Mouse (Mus musculus) bone marrow, adult 2 months (tissue): Measurements from ENCODE around the gene Pde6c. TPM values are rescaled to one million over a fixed set of nuclear protein-coding genes. Genes with fewer than 3 reads are reported as not detected.

Experiments
- H3K27ac ChIP-seq: fragments of 200-500 bp; 2 replicates; pipeline ENCODE4 v1.5.1; 2012; ENCODE audit warnings: low read depth, mild to moderate bottlenecking, control low read depth, inconsistent platforms, low read length; ENCODE audit not compliant: control insufficient read depth, poor library complexity, insufficient read depth
- H3K4me1 ChIP-seq: fragments of 200-500 bp; 2 replicates; pipeline ENCODE4 v1.6.1; 2011; ENCODE audit warnings: low read length; ENCODE audit not compliant: control insufficient read depth, insufficient read depth
- H3K4me3 ChIP-seq: fragments of 200-500 bp; replicated peaks from 2 replicates; pipeline ENCODE3; 2011; ENCODE audit warnings: mild to moderate bottlenecking, low read depth, low read length, control low read depth; ENCODE audit not compliant: control insufficient read depth
- CTCF ChIP-seq: fragments of 200-500 bp; IDR thresholded peaks from 2 replicates; pipeline ENCODE4 v1.5.1; 2011; ENCODE audit warnings: low read length, control low read depth; ENCODE audit not compliant: control insufficient read depth, insufficient read depth
- POLR2A ChIP-seq: fragments of 200-500 bp; IDR thresholded peaks from 2 replicates; pipeline ENCODE4 v1.6.1; 2011; ENCODE audit warnings: low read depth, mild to moderate bottlenecking, control low read depth, low read length, borderline replicate concordance; ENCODE audit not compliant: control insufficient read depth
- WGBS: fragments of 180-500 bp; shearing (Covaris S2); methylation state at CpG from one replicate; pipeline ENCODE4 v1.1.7; 2018; 5-methylcytosine and 5-hydroxymethylcytosine counted together
- polyA plus RNA-seq: library from polyadenylated mRNA; stranded (reverse); fragments of >200 nt; gene quantifications from 2 replicates; pipeline ENCODE4 v1.2.4, GENCODE M21; 2011; ENCODE audit warnings: low replicate concordance; ENCODE audit not compliant: missing spikeins, insufficient read depth, insufficient read length

Pde6c gene
- polyA plus RNA-seq, 1 experiment = not detected

DNA sequence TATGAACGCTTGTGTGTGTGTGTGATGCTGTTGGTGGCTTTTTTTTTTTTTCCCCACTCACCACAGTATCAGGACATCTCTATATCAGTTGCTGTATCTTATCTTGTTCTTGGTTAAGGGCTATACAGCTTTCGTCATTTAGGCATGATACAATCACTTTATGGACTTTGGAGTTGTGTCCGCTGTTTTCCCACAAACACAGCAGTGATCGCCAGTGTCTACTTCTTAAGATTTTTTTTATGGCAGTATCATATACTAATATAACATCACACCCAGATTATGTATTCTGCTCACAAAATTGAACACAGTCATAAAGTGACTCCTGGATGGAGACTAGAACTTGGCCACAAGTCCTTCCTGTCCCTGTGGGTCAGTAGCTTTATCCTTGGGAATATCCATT lies 24.7 kb upstream of the Pde6c start:
- WGBS = 73% methylated on average over 4 of the region's 4 CpGs
- H3K27ac ChIP-seq = no peak overlapping the region
- no peak for TF ChIP-seq CTCF
- no peak for TF ChIP-seq POLR2A
- H3K4me1 ChIP-seq = no peaks in the 10 kb centered on the region
- H3K4me3 ChIP-seq = no peak overlapping the region

GRCm38 (mm10) chr19:38109506-38110242 lies 22.9 kb upstream of the Pde6c start:
- TF ChIP-seq POLR2A = no peak
- TF ChIP-seq CTCF = no peak
- WGBS = 73% methylated on average over 15 of the region's 15 CpGs
- Histone ChIP-seq H3K4me3 (no peak overlapping the region), H3K4me1 (no peaks in the 10 kb centered on the region), H3K27ac (no peak overlapping the region)

GRCm38 (mm10) chr19:38111056-38111455 lies 21.5 kb upstream of the Pde6c start:
- 75% methylated on average over 8 of the region's 8 CpGs for WGBS
- TF ChIP-seq CTCF = no peak
- TF ChIP-seq POLR2A = no peak
- no peak overlapping the region for H3K4me3 ChIP-seq
- no peaks in the 10 kb centered on the region for H3K4me1 ChIP-seq
- H3K27ac ChIP-seq = no peak overlapping the region

DNA sequence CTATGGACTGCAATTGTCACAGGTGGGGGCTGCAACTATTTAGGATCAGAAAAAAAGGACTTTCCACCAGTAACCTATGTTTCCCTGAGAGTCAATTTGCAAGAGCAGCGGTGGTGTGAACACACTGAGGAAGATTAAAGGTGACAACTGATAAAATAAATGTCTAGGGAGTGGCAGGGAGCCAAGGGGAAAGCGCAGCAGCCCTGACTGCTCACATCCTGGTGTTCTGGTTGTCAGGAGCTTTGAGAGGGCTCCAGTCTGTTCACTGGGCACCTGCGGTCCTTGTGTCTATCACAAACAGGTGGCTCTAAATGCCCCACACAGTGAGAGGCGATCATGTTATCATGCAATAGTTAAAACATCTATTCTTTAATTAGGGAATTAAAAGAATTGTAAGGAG lies 20.0 kb upstream of the Pde6c start:
- Histone ChIP-seq H3K27ac (no peak overlapping the region), H3K4me3 (no peak overlapping the region), H3K4me1 (no peaks in the 10 kb centered on the region)
- WGBS = 62% methylated on average over 4 of the region's 4 CpGs
- no peak for TF ChIP-seq CTCF
- no peak for TF ChIP-seq POLR2A

- H3K4me3 ChIP-seq = no peak overlapping the region
- no peak overlapping the region for H3K27ac ChIP-seq
- H3K4me1 ChIP-seq = no peaks in the 10 kb centered on the region
- 80% methylated on average over 7 of the region's 7 CpGs for WGBS
- no peak for TF ChIP-seq CTCF
- no peak for TF ChIP-seq POLR2A
Observed at GRCm38 (mm10) chr19:38114834-38115491, 17.6 kb upstream of the Pde6c start.

- 76% methylated on average over 5 of the region's 5 CpGs for WGBS
- H3K4me3 ChIP-seq = no peak overlapping the region
- TF ChIP-seq POLR2A (no peak), CTCF (no peak)
Observed at GRCm38 (mm10) chr19:38120123-38120760, 12.3 kb upstream of the Pde6c start.

DNA sequence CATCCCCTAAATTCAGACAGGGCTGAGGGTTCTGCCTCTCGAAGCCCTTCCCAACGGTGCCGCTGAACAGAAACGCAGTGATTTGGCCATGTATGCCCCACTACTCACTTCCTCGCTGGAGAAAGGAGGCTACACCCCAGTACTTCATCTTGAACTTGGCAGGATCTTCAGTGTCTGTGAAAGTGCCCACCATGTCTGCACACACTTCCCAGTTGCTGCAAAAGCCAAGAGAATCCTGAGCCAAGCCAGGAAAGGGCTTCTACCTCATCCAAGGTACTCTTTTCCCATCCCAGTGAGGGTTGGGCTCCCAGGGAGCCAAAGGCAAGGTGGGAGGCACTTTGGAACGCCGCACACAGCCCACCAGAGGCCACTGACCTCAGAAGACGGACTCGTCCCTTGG lies 8.7 kb upstream of the Pde6c start:
- 22% methylated on average over 9 of the region's 9 CpGs for WGBS
- Histone ChIP-seq H3K4me3 (no peak overlapping the region), H3K4me1 (no peaks in the 10 kb centered on the region), H3K27ac (no peak overlapping the region)
- TF ChIP-seq POLR2A (no peak), CTCF (no peak)

More at GRCm38 (mm10) chr19:38120123-38120760, 12.3 kb upstream of the Pde6c start:
- no peaks in the 10 kb centered on the region for H3K4me1 ChIP-seq
- H3K27ac ChIP-seq = no peak overlapping the region
